Mouse (Mus musculus) retina, postnatal 7 days (tissue): ENCODE measurements at regions not wholly inside any gene's neighbourhood (a gene's known extent, or its start where the extent isn't known, plus 50 kb on each side); places are given as distances from the start of the nearest gene placed in this dataset.

Experiments used
- DNase-seq: peaks from one replicate; pipeline ENCODE4 v3.0.0-alpha.2; 2012; ENCODE audit warnings: low read depth, low spot score

- DNase-seq = no peak
These were observed 320.8 kb upstream of the Sphkap start for GRCm38 (mm10) chr1:83728810-83729209.

DNA sequence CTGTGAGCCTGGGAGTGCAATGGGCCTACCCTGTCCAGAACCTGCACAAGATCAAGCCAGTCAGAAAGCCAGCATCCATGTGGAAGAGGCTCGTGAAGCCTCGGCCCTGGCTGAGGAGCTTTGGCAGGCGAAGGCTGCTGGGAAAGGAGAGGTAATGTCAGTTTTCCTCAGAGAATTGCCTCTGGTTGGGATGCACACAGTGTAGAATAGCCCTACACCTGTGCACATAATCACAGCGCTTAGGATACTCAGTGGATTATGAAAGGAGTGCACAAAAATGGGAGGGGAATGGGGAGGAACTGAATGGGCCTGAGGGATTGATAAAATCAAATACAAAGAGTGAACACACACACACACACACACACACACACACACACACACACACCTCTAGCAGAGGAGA, 319.9 kb upstream of the Sphkap start:
- no peak for DNase-seq

DNA sequence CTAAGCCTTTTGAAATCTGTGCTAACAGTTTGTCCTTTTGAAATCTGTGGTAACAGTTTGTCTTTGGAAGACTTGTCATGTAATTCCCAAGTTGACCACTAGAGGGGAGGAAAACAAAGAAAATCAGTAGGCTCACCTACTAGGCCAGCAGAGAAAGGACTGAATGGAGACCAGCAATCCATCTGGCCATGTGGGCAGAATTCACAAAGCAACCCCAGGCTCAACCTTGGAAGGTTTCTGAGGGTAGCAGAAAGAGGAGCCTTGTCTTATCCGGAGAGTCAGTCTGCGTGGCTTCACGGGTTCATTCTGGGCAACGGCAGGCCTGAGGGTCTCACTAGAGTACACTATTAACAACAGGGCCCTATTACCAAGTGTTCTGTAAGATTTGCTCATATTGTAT, 319.2 kb upstream of the Sphkap start:
- DNase-seq = peak; percentile 54

DNA sequence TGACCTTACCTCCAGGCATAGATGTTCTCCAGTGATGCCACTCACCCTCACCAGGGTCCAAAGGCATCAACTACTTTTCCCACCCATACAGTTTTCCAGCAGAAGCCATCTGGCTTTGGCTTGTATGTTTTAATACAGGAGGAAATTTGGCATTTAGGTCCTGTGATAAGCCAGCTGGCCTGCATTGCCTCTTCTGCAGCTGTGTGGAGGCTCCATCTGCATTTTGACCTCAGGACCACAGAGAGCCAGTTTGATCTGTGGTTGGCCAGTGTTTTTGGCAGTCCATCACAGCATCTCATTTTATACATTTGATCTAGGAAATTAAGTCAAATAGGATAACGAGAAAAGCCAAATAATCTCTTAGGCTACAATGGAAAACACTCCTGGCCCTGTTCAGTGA, 315.1 kb upstream of the Sphkap start:
- DNase-seq = no peak

- DNase-seq = no peak
These were observed 312.2 kb upstream of the Sphkap start for GRCm38 (mm10) chr1:83720166-83720565.

DNA sequence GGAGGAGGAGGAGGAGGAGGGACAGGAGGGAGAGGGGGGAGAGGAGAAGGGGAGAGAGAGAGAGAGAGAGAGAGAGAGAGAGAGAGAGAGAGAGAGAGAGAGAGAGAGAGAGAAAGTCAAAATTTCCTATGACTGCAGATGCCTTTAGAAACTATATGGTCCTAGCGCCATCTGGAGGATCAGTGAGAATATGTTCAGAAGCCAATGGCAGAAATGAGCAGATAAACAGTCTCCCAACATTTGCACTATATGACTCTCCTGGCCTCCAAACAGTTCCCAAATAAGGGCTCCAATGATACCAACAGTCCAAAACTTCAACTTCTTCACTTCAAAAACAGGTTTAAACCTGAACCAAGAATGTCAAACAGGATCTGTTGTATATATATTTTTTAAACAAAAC, 309.1 kb upstream of the Sphkap start:
- peak; percentile 51 for DNase-seq

GRCm38 (mm10) chr1:83701696-83702404, 293.9 kb upstream of the Sphkap start:
- DNase-seq = no peak

GRCm38 (mm10) chr1:83697422-83697821, 289.4 kb upstream of the Sphkap start:
- no peak for DNase-seq

DNA sequence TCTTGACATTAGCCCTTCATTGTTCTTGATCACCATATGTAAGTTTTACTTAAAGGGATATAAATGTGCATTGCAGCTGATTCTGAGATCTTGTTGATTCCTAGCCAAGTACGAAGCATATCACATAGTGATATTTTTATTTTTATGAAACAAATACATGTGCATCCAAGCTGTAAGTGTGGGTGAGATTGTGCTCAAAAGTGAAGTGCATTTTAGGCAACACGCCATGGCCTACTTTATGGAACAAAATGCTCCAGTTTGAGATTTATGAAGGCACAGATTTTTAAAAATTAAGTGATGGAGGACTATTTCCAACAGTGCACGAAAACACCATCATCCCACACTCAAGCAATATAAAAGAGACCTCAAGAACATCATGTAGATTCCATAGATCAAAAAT, 277.2 kb upstream of the Sphkap start:
- no peak for DNase-seq

- DNase-seq = no peak
These were observed 257.3 kb upstream of the Sphkap start for GRCm38 (mm10) chr1:83665326-83665725.

GRCm38 (mm10) chr1:83661808-83662802, 254.1 kb upstream of the Sphkap start:
- peak; percentile 53 for DNase-seq

GRCm38 (mm10) chr1:83653661-83654060, 245.7 kb upstream of the Sphkap start:
- no peak for DNase-seq

GRCm38 (mm10) chr1:83645606-83646005, 237.6 kb upstream of the Sphkap start:
- DNase-seq = no peak

GRCm38 (mm10) chr1:83642656-83643055, 234.7 kb upstream of the Sphkap start:
- no peak for DNase-seq

- DNase-seq = no peak
These were observed 228.1 kb upstream of the Sphkap start for GRCm38 (mm10) chr1:83636051-83636450.

DNA sequence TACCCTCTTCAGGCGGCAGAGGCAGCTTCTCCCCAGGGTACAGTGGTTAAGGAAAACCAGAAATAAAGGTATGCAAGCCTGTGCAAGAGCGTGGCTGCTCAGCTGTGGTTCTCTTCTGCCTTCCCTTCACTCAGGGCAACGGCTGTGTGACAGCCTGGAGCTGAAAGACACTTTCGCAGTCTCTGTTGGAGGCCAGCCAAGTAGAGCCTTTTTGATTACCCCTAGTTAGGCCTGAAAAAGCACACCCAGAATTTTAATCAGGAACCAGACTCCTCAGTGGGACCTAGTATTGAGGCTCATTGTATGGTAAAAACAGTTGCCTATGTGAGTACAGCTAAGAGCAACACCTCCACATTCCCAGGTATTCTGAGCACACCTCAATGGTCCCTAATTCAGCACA, 223.8 kb upstream of the Sphkap start:
- DNase-seq = no peak

DNA sequence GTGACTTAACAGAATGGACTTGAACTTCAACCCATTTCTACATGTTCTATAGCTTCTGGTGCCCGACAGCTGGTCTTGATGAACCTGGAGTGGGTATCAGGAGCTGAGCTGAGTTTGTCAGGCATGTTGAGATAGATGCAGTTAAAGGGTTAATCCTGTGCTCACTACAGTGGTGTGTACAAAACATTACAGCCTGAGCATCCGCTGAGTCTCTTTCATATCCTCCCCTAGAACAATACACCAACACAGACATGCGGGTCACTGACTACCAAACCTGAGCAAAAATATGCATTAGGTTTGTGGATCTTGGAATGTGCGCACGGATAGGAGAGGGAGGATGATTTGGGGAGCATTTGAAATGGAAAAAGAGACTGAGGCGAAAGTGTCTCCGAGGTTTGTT, 223.4 kb upstream of the Sphkap start:
- no peak for DNase-seq

DNA sequence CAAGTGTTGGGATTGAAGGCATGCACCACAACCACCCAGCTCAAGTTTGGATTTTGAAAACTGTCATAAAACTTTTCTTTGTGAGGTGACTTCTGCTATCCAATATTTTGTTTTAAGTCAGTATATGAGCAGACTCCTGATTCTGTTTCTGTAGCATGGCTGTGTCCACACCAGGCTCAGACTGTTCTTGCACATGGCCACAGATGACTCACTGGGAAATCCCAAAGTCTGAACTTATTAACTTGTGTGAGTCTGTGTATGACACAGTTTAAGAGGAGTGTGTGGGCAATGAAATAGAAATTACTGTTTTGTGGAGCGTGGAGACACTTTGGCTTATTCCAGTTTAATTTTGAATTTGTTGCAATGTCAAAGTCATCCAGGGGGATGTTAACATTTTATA, 179.3 kb upstream of the Sphkap start:
- DNase-seq = no peak

GRCm38 (mm10) chr1:83583041-83583440, 175.0 kb upstream of the Sphkap start:
- DNase-seq = no peak

GRCm38 (mm10) chr1:83569991-83570390, 162.0 kb upstream of the Sphkap start:
- no peak for DNase-seq

DNA sequence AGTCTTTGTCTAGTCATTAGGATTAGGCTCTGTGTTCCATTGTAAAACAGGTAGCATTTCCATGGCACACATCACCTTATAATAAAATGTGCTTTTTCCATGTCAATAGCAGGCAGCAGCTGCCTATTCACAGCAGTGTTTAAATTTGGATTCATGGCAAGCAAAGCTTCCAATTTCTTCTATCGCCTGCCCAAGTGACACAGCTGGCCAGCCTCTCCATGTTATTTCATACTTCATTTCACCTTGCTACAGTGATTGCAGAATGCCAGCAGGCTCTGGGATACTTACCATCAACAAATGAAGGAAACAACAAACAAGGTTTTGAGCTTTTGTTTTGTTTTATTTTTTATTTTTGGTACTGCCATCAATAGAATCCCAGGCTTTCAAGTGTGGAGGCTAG, 160.7 kb upstream of the Sphkap start:
- no peak for DNase-seq

GRCm38 (mm10) chr1:83551617-83552016, 143.6 kb upstream of the Sphkap start:
- no peak for DNase-seq

DNA sequence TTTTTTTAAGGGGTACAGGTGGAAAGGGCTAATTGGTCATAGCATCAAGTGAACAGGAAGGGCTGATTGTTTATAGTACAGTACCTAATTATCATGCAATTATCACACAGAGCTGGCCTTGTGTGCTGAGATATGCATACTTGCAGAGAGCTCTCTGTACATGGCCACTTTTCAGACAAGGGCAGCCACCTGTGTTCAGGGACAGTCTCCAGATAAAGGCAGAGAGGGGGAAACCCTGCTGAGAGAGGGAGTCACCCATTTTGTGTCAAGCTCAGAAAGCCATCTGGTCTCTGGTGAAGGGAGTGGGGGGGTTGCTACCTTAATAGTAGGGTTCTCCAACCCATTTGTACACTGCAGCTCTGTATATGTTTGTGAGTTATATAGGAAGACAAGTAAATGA, 127.5 kb upstream of the Sphkap start:
- DNase-seq = no peak
